Mouse (Mus musculus) layer of hippocampus, postnatal 14 days (tissue): ENCODE measurements at regions not wholly inside any gene's neighbourhood (a gene's known extent, or its start where the extent isn't known, plus 50 kb on each side); places are given as distances from the start of the nearest gene placed in this dataset.

Experiments used
- DNase-seq, 2 experiments: peaks; one replicate each; pipeline ENCODE4 v3.0.0; 2021 to 2022; ENCODE audit warnings: low spot score in 2 of 2, mixed read lengths in 1 of 2

DNA sequence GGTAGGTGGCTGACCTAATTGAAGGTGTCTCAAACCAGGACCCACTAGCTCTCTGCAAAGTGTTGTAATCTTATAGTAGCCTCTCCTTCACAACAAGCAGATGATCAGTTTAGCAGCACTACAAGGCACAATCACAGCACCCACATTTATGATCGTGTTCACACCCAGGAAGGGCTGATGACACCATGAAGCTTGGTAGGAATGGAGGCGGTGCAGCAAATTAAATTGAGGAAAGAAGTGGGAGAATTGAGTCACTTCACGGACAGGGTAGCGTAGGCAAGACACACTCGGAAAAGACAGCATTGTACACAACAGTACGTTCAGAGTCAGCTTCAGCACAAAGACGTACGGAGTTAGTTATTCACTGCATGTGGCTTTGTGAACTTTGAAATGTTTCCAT, 94.4 kb upstream of the Serp2 start:
- no peak for DNase-seq

DNA sequence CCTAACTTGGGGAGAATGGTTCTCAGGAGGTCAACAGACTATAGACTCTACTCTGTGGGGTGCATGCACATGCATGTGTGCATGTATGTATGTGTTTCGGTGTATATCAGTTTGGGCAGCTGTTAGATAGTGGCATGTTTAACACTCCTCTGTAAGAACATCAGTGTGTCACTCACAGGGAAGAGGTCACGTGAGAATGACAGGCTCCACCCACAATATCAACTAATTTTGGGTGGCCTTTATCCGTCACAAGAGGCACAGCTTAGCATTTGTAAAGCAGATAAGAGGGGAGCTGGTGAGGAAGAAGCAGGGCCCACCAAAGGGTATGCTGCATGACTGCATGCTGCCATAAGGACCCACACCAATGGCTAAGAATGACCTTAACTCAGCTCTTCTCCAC, 93.2 kb upstream of the Serp2 start:
- DNase-seq, result no peak

DNA sequence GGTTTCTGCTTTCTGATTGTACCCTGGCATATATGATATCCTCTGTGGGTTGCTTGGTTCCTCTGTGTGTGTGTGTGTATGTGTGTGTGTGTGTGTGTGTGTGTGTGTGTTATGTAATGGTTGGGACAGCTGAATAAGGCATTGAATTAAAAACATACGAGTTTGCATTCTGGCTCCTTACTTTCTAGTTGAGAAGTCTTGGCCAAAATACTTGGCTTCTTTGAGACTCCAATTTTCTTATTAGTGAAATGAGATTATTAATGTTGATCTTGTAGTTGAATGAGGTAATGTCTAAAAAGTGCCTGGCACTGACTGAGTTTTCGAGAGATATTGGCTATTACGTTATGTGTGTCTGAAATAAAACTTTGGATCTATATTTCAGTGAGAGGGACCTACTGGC, 88.0 kb upstream of the Serp2 start:
- no peak for DNase-seq

DNA sequence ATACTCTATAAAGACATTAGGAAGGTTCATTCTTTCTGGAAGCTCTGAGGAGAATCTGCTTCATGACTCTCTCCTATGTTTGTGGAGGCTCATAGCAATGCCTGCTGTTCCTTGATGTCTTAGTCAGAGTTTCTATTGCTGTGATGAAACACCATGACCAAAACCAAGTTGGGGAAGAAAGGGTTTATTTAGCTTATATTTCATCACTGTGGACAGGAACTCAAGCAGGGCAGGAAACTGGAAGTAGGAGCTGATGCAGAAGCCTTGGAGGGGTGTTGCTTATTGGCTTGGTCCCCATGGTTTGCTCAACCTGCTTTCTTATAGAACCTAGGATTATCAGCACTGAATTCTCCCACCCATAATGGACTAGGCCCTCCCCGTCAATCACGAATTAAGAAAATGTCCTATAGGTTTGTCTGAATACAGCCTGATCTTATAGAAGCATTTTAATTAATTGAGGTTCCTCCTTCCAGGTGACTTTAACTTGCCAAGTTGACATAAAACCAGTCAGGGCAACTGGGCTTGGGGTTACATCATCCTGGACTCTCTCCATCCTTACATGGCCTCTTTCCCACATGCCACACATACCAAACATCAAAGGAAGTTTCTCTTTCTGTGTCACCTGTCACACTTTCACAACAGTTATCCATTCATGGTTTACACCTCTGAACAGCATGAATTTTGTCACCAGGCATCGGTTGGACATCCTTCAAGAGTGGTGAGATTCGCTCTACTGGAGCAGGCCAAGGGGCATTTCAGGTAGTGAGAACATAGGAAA, 85.3 kb upstream of the Serp2 start:
- no peak for DNase-seq

- no peak for DNase-seq
Observed at GRCm38 (mm10) chr14:76633170-76633569, 76.5 kb upstream of the Serp2 start.

DNA sequence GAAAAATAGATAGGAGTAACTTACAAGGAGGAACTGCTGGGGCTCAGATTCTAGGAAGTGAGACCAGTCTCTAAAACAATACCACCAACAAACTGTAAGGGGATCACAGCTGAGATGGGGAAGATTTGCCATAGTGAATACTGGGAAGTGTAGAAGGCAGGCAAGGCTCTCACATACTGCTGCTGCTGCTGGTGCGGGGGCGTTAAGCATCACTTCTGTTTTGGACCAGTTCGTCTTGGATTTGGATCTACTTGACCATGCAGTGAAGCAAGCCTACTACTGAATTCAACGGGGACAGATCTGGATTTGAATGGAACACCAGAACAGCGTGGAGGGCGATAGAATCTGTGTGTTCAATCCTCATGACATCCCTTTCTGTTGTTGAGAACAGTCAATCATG, 76.1 kb upstream of the Serp2 start:
- DNase-seq, result no peak

- no peak for DNase-seq
Observed at GRCm38 (mm10) chr14:76631740-76632139, 75.1 kb upstream of the Serp2 start.

DNA sequence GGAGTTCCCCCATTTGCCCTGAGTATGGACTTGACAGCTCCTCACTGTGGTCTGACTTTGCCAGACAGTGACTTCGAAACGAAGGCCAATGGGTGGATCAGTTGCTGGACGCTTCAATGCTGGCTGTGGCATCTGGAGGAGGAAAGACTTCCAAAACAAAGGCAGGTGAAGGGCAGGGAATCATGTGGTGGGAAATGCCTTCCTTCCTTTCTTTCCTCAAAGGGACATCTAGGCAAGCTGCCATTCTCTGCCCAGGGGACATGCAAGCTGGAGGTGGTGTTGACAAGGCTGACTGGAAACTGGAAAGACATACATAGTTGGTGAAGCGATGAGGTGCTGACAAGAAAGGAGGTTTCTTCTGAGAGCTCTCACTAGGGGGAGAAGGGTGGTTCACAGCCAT, 74.5 kb upstream of the Serp2 start:
- DNase-seq, result no peak

DNA sequence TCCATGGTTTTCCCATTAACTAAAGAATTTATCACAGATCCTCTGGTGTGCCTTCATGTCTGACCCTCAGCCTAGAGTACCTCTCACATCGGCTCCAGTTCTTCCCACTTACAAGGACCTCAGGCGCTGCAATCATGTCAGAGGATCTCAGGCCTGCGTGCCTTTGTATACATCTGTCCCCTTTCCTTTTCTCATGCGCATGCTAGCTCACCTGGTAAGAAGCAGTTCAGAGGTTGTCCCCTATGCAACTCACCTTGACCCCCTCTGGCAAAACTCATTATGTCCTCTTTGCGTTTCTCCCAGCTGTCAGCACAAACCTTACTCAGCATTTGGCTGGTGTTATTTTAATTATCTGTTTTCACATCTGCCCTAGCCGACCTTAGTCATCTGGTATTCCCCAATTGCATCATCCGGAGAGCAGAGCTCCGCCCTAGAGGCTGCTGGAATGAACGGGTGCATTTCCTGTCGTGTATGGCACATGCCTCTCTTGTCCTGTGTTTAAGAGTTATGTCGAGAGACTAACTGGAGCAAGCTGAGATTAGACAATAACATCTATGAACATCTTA, 73.3 kb upstream of the Serp2 start:
- DNase-seq, result no peak

DNA sequence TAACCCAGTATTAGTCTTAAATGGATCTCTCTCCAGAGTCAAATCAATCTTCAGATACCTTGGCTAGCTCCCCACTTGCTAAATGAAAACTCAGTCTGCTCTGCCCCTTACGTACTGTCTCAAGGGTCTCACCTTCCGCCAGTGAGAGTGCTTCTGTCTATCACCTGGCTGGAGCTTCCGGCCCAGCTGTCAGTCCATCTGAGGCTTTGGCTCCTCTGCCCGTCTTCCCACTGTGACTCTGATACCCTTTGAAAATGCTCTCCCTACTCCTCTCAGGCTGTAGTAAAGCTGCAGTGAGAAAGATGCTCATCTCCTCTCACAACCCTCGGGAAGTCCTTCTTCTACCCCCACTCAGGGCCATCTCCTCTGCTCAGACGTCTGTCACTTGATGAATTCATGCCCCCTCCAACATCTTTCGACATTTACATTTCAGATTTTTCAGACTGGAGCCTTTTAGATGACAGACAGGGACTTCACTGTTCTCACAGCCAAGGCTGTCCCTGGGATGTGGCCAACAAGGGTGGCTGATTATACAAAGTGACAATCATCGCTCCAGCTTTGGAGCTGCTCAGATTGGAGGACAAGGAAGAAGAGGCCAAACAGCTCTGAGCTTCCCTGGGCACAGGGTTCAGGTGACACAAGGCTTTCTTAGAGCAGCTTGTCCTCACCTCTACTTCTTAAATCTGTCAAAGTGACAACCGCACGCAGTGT, 71.6 kb upstream of the Serp2 start:
- peak; percentile 63 to 81 for DNase-seq

DNA sequence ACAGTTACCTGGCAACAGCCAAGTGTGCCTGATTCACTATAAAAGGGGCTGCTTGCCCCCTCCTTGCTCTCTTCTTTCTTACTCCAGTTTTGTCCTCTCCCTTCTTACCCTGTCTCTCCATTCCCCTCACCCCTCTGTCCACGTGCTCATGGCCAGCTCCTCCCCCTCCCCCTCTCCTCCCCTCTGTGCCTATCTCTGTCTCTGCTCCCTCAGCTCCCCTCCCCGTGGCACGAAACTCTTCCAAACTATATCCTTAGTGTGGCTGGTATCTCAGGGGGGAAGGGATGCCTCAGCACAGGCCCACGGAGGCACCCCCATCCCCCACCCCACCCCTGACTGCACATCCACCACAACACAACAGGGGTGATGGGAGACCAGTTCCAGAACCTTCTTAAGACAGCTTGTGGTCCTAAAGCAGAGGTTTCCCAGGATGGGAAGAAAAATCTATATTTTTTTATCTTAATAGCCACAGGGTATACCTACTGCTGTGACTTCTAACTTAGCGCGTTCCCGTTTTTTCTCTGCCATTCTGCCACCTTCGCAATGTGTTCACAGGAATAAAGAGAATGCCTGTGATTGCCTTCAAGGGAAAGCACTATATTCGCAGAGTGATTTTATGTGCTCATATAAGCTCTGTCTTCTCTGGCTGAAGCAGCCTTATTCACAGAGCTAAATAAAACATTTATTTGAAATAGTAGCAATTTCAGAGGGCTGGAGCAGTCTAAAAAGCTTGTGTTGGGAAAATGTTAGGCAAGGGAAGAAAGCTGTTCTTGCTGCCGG, 69.1 kb upstream of the Serp2 start:
- DNase-seq, result no peak

- DNase-seq, result no peak
Observed at GRCm38 (mm10) chr14:76624626-76625378, 68.1 kb upstream of the Serp2 start.

- no peak for DNase-seq
Observed at GRCm38 (mm10) chr14:76623371-76623988, 66.8 kb upstream of the Serp2 start.

DNA sequence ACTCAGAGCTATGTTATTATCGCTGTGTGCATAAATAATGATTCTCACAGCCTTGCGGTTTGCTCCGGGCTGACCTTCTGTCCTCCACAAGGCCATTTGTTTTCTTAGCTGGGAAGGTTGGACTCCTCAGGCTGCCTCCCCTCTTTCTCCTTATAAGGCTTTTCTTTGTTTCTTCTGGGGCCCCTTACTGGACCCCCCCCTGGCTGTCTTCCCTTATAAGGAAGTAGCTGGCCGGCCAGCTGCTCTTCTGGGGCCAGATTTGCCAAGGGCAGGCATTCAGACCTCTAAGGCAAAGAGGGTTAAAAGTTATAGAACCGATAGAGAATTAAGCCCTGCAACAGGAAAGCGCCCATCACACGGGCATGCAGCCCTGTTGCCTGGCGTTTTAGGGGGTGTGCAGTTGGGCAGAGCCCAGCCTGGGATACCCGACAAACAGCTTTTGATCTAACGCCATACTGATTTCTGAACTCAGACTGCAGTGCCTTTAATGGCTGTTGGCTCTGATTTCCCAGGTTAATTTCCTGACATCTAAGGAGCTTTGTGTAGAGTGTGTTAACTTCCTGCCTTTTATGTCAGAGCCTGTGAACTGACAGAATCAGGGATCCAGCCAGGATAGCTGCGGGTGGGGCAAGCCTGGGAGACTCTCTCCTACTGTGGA, 66.1 kb upstream of the Serp2 start:
- DNase-seq, result no peak

- DNase-seq, result no peak
Observed at GRCm38 (mm10) chr14:76619038-76619409, 62.3 kb upstream of the Serp2 start.

DNA sequence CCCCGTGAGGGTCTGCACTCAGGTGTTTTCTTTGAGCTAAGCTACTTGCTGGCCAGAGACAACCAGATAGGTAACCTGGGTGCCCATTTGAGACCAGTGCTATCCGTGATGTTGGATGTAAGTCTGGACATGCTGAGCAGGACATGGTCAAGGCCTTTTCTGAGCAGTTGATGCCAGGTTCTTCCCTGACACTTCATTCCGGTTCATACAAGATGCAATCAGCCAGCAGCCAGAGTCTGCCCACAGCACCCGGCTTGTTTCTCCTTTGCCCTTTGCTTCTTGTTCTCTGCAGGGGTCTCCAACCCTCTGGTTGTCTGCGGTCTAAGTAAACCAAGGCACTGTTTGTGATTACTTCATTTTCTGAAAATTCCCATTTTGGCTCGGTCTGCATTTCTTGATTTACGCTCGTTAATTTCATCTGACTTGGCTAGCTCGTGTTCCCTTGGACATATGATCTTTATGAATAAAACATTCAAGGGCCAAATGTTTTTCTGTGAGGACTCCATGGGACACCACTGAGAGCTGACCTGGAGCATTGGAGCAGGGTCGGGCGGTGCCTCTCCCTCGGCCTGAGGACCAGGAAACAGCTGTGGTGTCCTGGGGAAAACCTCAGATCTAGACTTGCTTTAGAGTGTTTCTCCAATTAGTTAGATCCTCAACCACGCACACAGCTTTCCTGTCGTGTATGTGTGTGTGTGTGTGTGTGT, 61.8 kb upstream of the Serp2 start:
- DNase-seq, result no peak

DNA sequence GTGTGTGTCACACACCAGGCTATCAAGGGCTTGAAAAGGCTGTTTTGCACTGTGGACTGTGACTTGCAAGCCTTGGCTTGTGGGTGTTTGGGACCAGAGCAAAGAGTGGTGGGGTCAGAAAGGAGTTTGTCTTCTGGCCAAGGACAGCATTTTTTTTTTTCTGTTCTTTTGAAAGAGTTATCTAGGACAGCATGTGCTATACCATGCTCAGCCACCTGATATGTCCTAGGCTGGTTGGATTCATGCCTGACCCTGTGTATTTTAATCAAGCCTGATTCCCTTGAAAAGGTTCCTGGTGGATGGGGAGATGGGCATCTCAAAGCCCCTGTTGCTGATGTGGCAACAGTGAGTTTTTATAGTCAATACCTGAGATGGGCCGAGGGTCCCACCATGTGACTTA, 61.2 kb upstream of the Serp2 start:
- DNase-seq, result no peak

- peak; percentile 54 to 70 for DNase-seq
Observed at GRCm38 (mm10) chr14:76617447-76617846, 60.8 kb upstream of the Serp2 start.

- no peak for DNase-seq
Observed at GRCm38 (mm10) chr14:76616367-76616683, 59.6 kb upstream of the Serp2 start.
